Mouse (Mus musculus) intestine, postnatal 0 days (tissue): ENCODE measurements at regions not wholly inside any gene's neighbourhood (a gene's known extent, or its start where the extent isn't known, plus 50 kb on each side); places are given as distances from the start of the nearest gene placed in this dataset.

Experiments
- ATAC-seq: fragments of 200-750 bp; cut with Nextera tagmentation; 2 replicates; pipeline ENCODE4 v1.8.0; 2017; ENCODE audit warnings: mild to moderate bottlenecking, moderate TSS enrichment, moderate library complexity
- H3K27ac ChIP-seq: fragments of 300-500 bp; sonication (generic); 2 replicates; pipeline ENCODE4 v1.5.1; 2014; ENCODE audit warnings: mild to moderate bottlenecking, low read depth, low read length, moderate library complexity
- H3K27me3 ChIP-seq: fragments of 300-500 bp; sonication (generic); replicated peaks from 2 replicates; pipeline ENCODE4 v1.6.1; 2014; ENCODE audit warnings: low read length, mixed read lengths; ENCODE audit not compliant: control insufficient read depth, insufficient read depth
- H3K36me3 ChIP-seq: fragments of 300-500 bp; sonication (generic); 2 replicates; pipeline ENCODE4 v1.6.1; 2014; ENCODE audit warnings: mild to moderate bottlenecking, moderate library complexity; ENCODE audit not compliant: control insufficient read depth, insufficient read depth
- H3K4me1 ChIP-seq: fragments of 300-500 bp; sonication (generic); replicated peaks from 2 replicates; pipeline ENCODE4 v1.6.1; 2014; ENCODE audit warnings: antibody characterized with exemption, low read length, mixed read lengths; ENCODE audit not compliant: control insufficient read depth, insufficient read depth
- H3K4me2 ChIP-seq: fragments of 300-500 bp; sonication (generic); replicated peaks from 2 replicates; pipeline ENCODE4 v1.6.1; 2014; ENCODE audit warnings: low read depth, mild to moderate bottlenecking, moderate library complexity
- H3K4me3 ChIP-seq: fragments of 300-500 bp; sonication (generic); 2 replicates; pipeline ENCODE4 v1.5.1; 2014; ENCODE audit warnings: low read depth, low read length
- H3K9ac ChIP-seq: fragments of 300-500 bp; sonication (generic); 2 replicates; pipeline ENCODE4 v1.6.1; 2014; ENCODE audit warnings: mild to moderate bottlenecking, low read depth, low read length
- H3K9me3 ChIP-seq: fragments of 300-500 bp; sonication (generic); 2 replicates; pipeline ENCODE4 v1.6.1; 2016; ENCODE audit warnings: mixed run types; ENCODE audit not compliant: control insufficient read depth
- CTCF ChIP-seq: sonication (generic); IDR thresholded peaks from 2 replicates; pipeline ENCODE4 v1.5.1; 2016; ENCODE audit warnings: low read depth, mild to moderate bottlenecking, control low read depth, antibody characterized with exemption, moderate library complexity
- WGBS: fragments of 180-500 bp; shearing (Covaris S2); extraction: QIAGEN DNeasy Blood & Tissue Kit; methylation state at CpG from one replicate; pipeline ENCODE4 v1.1.7; 2014; 5-methylcytosine and 5-hydroxymethylcytosine counted together

GRCm38 (mm10) chr11:44229996-44230395 is 169.9 kb upstream of the Il12b start:
- Histone ChIP-seq H3K4me2 (no peak overlapping the region), H3K36me3 (no peaks in the 10 kb centered on the region), H3K9ac (no peak overlapping the region), H3K27ac (no peak overlapping the region), H3K4me3 (no peak overlapping the region), H3K4me1 (no peaks in the 10 kb centered on the region), H3K27me3 (no peaks in the 10 kb centered on the region), H3K9me3 (no peaks in the 10 kb centered on the region)
- TF ChIP-seq CTCF: no peak
- no peak for ATAC-seq
- WGBS: 80% methylated on average over 5 of the region's 5 CpGs

DNA sequence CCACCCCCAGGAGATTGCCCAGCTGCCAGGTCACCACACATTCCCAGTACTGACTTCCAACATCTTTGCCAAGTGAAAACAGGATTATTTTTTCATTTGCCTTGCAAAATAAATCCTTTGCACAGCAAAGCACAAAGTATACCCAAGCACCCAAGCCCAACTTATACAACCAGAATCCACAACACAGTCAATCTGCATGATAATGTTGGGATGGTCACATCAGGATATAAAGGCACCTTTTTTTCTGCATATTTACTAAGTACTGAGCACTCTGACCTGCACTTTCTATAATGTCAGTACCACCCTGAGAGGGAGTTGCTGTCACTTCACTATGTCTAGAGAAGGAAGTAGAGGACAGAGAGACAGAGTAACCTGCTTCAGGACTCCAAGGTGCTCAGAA is 164.4 kb upstream of the Il12b start:
- H3K27me3 ChIP-seq: no peaks in the 10 kb centered on the region
- H3K9ac ChIP-seq: no peak overlapping the region
- no peaks in the 10 kb centered on the region for H3K9me3 ChIP-seq
- no peak for ATAC-seq
- no peaks in the 10 kb centered on the region for H3K36me3 ChIP-seq
- no peak overlapping the region for H3K4me3 ChIP-seq
- H3K27ac ChIP-seq: no peak overlapping the region
- H3K4me1 ChIP-seq: no peaks in the 10 kb centered on the region
- no peak overlapping the region for H3K4me2 ChIP-seq
- no peak for TF ChIP-seq CTCF

- Histone ChIP-seq H3K9ac (no peak overlapping the region), H3K4me3 (no peak overlapping the region), H3K9me3 (no peaks in the 10 kb centered on the region), H3K4me2 (no peak overlapping the region), H3K27ac (no peak overlapping the region), H3K27me3 (no peaks in the 10 kb centered on the region), H3K36me3 (no peaks in the 10 kb centered on the region), H3K4me1 (no peaks in the 10 kb centered on the region)
- WGBS: 87% methylated on average over 4 of the region's 4 CpGs
- TF ChIP-seq CTCF: no peak
- ATAC-seq: no peak
Measured at GRCm38 (mm10) chr11:44238051-44238450, 161.8 kb upstream of the Il12b start.

GRCm38 (mm10) chr11:44238598-44238997 is 161.3 kb upstream of the Il12b start:
- ATAC-seq: no peak
- Histone ChIP-seq H3K4me2 (no peak overlapping the region), H3K4me1 (no peaks in the 10 kb centered on the region), H3K27ac (no peak overlapping the region), H3K4me3 (no peak overlapping the region), H3K9me3 (no peaks in the 10 kb centered on the region), H3K36me3 (no peaks in the 10 kb centered on the region), H3K9ac (no peak overlapping the region), H3K27me3 (no peaks in the 10 kb centered on the region)
- 78% methylated on average over 8 of the region's 8 CpGs for WGBS
- no peak for TF ChIP-seq CTCF

DNA sequence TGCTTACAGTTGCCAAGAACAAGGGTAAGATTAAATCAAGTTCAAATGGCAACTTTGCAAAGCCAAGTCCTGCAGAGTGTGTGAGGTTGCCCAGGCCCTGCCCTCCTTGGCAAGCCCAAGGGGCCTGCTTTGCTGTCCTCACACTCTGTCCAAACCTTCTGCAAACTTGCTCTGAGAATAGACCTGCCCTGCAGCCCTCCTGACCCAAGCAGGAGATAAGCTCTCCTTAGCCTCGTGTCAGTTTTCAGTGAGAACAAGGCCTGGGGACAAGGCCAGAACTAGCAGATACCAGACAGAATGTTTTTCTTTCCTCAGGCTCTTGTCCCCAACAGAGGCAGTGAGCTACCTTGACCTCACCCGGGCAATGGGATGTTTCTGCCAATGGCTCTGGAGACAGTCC is 156.7 kb upstream of the Il12b start:
- WGBS: 46% methylated on average over 2 of the region's 2 CpGs
- TF ChIP-seq CTCF: no peak
- Histone ChIP-seq H3K4me2 (no peak overlapping the region), H3K4me3 (no peak overlapping the region), H3K9me3 (no peaks in the 10 kb centered on the region), H3K36me3 (no peaks in the 10 kb centered on the region), H3K27ac (no peak overlapping the region), H3K27me3 (no peaks in the 10 kb centered on the region), H3K4me1 (no peaks in the 10 kb centered on the region), H3K9ac (no peak overlapping the region)
- ATAC-seq: no peak

DNA sequence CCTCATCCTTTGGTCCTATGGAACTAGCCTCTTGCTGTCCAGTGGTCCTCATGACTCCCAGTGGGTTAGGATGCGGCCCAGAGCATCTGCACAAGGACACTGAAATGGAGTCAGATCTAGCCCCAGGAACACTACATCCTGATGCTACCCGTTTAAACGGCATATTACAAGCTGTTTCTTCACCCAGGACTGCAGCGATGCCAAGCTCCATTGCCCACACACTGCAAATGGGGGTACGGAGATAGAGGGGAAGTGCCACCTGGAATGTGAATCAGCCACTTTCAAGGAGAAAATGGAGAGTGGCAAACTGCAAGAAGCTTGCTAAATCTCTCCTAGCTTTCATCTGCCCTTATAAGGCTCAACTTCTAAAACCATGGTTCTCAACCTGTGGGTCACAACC is 148.0 kb upstream of the Il12b start:
- Histone ChIP-seq H3K9me3 (no peaks in the 10 kb centered on the region), H3K27me3 (no peaks in the 10 kb centered on the region), H3K27ac (no peak overlapping the region), H3K4me2 (no peak overlapping the region), H3K9ac (no peak overlapping the region), H3K4me1 (no peaks in the 10 kb centered on the region), H3K36me3 (no peaks in the 10 kb centered on the region), H3K4me3 (no peak overlapping the region)
- WGBS: 82% methylated on average over 5 of the region's 5 CpGs
- no peak for TF ChIP-seq CTCF
- no peak for ATAC-seq
